Mouse (Mus musculus): ENCODE results near the gene Stx2.

Stx2 gene

GRCm38 (mm10) chr5:129008412-129008826 lies at the start of gene Stx2:
Gene Stx2 (minus strand): TSS chr5:129008574.
- peak; percentile 94 for DNase-seq

DNA sequence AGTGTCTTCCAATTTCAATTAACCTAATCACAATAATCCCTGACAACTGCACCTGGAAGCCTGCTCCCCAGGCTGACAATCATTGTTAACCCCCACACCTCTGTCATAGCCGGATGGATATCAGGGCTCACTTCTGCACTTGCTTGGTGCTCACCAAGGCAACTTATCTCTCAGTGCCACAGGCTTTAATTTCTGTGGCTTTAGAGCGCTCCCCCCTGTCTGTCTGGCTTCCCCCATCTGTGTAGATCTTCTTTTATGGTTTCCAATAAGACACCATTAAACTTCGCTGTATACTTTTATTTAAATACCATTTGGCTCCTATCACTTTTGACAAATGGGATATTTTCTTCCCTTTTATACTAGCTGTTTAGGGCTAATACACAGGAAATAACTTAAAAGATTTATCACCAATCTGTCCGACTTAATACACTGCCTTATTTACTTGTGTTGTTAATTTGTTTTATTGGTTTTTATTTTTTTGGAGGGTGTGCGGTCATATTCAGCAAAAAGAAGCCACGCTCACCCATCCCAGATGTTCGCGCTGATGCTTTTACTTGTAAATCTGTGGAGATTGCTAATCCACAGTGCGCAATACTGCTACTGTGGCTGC lies 46.4 kb upstream of the Stx2 start:
- DNase-seq = no peak

DNA sequence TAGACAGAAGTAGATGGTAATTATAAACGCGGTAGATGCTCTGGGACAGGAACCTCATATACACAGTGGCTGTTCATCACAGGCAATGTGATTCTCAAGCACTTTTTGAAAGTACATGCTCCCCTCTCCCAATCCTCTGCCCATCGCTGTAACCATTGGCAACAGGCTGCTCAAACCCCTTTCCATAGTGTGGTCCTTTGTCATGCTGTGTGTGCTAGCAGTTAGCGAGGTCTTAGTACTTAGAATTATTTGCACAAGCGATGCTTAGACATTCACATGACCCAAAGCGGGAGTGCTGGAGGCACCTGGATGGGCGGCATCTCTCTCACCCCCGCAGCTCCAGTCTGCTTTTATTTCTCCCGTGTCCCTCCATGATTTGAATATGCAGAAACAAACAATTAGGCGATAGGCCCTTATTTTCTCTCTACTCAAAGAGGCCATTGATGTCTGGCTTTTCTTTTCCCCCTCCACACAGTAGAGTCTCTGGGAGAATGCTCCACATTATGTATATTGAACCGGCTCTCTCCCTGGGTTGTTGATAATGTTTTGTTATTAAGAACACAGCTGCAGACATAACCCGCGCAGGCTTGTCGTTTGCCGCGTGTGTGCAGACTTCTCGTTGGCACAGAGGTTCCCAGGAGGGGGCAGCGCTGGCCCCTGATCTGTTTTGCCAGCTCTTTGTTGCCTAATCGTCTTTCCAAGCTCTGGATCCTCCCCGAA lies 44.4 kb upstream of the Stx2 start:
- DNase-seq = no peak

DNA sequence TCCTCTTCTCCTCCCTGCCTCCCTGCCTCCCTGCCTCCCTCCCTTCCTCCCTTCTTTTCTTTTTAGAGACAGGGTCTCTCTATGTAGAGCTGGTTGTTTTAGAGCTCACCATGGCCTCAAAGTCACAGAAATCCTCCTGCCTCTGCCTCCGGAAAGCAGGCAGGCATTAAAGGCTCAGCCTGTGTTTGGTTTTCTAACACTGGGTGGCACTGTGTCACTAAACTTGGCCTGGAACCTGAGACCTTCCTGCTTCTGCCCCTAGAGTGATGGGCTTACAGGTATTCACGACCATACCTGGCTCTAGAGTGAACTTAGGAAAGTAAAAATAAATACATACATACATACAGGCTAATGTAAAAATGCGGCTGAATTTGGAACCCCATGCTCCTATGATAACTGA lies 43.5 kb upstream of the Stx2 start:
- DNase-seq = no peak

GRCm38 (mm10) chr5:129049372-129049771 lies 41.0 kb upstream of the Stx2 start:
- peak; percentile 72 for DNase-seq

- peak; percentile 40 for DNase-seq
Measured at GRCm38 (mm10) chr5:129045641-129046580, 37.5 kb upstream of the Stx2 start.

- no peak for DNase-seq
Measured at GRCm38 (mm10) chr5:129037739-129038138, 29.4 kb upstream of the Stx2 start.

DNA sequence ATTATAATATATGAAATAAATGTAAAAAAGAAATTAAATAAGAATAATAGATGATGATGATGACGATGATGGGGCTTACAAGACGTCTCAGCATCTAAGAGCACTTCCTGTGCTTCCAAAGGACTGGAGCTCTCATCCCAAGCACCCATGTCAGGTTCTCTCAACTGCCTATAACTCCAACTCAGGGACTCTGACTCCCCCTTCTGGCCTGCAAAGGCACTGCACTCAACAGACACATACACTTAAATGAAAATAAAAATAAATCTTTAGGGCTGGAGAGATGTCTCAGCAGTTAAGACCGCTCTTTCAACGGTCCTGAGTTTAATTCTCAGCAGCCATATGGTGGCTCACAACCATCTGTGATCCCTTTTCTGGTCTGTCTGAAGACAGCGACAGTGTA lies 28.3 kb upstream of the Stx2 start:
- DNase-seq = no peak

- DNase-seq = no peak
Measured at GRCm38 (mm10) chr5:129029131-129029723, 20.9 kb upstream of the Stx2 start.

DNA sequence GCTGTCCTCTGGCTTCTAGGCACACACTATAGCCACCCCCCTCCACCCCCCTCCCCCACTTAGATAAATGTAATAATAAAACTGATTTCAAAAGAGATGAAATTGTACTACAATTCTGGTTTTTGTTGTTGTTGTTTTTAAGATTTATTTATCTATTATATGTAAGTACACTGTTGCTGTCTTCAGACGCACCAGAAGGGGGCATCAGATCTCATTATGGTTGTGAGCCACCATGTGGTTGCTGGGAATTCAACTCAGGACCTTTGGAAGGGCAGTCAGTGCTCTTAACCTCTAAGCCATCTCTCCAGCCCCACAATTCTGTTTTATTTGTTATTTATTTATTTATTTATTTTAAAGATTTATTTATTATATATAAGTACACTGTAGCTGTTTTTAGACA lies 18.3 kb upstream of the Stx2 start:
- DNase-seq = no peak

DNA sequence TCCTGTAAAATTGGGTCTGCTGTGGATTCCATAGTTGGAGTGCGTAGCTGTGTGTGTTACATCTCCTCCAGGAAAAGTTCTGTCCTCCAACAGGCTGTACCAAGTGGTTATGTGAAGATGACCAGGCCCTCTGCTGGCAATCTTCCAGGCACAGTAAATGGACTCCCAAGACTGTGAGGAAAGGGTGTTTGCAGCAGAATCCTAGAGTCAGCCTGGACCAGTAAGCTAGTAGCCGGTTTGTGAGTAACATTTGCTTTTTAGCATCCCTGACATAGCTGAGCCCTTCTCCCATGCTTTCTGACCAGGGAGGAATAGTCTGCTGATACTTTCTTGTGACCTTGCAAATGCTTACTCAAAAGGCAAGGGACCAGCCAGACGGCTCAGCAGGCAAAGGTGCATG lies 17.8 kb upstream of the Stx2 start:
- no peak for DNase-seq

DNA sequence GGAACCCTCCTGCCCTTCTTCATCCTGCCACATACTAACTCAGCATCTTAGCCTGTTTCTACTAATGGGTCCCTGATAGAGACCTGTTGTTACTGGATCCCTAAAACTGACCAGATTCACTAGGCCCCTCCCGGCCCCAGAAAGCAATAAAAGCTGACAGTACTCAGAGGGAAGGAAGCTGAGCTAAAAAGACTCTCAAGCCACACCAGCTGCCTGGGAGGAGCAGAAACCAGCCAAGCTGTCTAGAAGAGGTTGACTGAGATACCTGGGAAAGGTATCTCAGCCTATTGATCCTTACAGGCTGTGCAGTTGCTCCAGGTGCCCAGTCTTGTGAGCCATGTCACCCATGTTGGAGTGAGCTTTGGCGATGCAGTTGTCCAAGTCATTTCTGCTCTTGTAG lies 17.4 kb upstream of the Stx2 start:
- no peak for DNase-seq

- DNase-seq = no peak
Measured at GRCm38 (mm10) chr5:129025048-129025447, 16.7 kb upstream of the Stx2 start.

- peak; percentile 30 for DNase-seq
Measured at GRCm38 (mm10) chr5:129020731-129021130, 12.4 kb upstream of the Stx2 start.

DNA sequence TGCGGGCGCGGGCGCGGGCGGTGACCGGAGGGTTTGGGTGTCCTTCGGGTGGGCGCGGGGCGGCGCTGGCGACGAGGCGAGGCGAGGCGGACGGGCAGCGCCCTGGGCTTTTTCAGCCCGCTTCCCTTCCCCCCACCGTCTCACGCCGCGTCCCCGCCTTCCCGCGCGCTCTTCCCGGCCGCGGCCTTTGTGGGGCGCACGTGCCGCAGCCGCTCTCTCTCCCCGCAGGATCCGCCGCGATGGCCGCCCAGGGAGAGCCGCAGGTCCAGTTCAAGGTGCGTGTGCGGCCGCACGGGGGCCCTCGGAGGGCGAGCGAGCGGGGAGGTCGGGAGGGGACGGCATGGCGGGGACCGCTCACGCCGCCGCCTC lies 11.9 kb upstream of the Stx2 start:
- no peak for DNase-seq

DNA sequence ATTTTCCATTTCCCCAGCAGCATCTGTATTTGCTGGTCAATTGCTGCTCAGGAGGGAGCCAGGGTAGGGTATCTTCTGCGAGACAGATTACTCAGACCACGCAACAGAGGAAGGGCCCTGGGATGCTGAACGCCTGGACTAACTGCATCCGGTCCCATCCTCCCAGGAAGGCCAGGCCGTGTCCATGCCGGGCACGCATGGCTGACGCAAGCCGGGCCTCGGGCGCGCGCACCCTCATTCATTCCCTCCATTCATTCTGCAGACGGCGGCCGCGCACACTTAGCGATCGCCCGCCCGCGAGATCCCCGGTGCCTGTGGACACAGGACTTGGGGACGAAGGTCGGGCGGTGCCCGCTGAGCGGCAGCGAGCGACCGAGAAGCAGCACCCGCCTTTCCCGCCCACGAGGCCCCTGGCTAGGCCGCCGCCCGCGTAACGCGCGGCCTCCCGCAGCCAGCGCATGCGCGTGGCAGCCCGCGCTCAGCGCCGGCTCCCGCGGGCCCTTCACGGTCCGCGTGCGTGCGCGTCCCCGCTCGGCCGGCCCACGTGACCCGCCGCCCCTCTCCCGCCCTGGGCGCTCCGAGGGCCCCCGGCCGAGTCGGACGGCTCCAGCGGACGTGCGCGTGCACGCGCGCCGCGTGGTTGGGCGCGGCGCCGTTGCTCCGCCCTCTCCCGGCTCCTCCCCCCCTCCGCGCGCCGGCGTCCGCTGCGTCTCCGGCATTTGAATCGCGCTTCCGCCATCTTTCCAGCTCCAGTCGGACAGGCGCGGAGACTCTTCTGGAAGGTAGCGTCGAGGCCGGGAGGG lies 11.3 kb upstream of the Stx2 start, which contains the start of gene Ran:
Gene Ran (plus strand): TSS at position 573 of the 803 bp plus-strand sequence.
- DNase-seq = peak; percentile 97

DNA sequence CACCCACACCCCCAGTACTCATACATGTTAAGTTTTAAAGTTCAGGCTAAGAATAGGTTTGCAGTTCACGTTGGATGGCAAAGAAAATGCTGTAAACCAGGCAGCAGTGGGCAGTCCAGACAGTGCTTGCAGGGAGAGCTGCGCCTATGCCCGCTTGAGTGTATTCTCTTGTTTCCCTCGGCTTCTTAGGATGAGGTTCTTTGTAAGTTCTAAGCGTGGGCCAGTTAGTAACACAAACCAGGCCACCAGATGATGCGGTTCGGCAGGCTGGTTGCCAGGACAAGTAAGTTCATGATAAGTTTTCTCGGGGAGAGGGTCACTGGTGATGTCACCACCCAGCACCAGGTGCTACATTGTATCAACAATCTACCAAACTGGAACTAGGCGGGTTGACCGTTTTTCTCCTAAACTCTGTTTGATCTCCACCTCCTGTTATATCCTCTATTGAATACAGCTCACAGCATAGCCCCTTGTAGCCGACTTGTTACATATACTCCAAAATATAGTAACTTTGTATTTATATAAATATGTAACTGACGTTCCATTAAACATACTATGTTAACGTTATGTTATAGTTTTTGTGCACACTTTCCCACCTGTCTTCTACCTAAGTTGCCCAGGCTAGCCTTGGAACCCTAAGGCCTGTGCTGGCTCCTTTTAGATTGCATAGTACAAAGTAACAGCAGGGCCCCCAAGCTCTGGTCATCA lies 10.6 kb upstream of the Stx2 start:
- no peak for DNase-seq

- DNase-seq = no peak
Measured at GRCm38 (mm10) chr5:129016370-129016769, 8.0 kb upstream of the Stx2 start.

GRCm38 (mm10) chr5:129015540-129015939 lies 7.2 kb upstream of the Stx2 start:
- no peak for DNase-seq

GRCm38 (mm10) chr5:129015020-129015419 lies 6.6 kb upstream of the Stx2 start:
- no peak for DNase-seq

GRCm38 (mm10) chr5:129010937-129011336 lies 2.6 kb upstream of the Stx2 start:
- DNase-seq = no peak

GRCm38 (mm10) chr5:129009577-129009976 lies 1.2 kb upstream of the Stx2 start:
- DNase-seq = no peak

All from right cerebral cortex, postnatal 25 days (tissue).